Mouse (Mus musculus) frontal cortex, postnatal 14 days (tissue): ENCODE results near the gene Kidins220.

Experiments used
- DNase-seq, 2 experiments: peaks; one replicate each; pipeline ENCODE4 v3.0.0; 2022; ENCODE audit warnings: low spot score in 2 of 2

Gene Kidins220

DNA sequence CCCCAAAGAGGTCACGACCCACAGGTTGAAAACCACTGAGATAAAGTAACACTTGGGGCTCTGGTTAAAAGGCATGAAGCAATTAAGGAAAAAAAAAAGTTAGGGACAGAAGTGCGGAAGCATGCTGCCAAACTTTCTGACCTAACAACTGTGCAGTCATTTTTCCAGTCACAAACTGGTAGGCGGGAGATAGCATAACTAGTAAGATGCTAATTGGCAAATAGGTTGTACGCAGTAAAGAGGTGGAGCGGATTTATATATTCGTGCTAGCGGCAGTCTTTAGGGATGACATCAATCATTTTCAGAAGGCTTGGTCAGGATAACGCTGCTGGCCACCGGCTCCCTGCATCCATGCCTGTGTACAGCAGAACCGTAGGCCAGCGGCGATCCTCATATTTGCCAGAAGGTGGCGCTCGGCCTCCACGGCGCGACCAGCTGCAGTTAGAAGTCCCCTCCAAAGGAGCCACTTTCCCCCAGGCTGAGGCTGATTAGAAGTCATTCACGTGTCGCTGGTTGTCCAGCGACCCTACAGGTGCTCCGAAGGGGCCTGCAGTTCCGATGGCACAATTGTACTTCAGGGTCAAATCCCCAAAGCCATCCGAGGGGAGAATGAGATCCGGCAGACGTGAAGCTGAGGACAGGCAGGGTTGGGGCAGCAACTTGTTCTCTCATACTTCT lies 117.4 kb downstream of the Kidins220 start:
- peak; percentile 77 to 89 for DNase-seq

GRCm38 (mm10) chr12:25092751-25093211 lies 118.1 kb downstream of the Kidins220 start:
- DNase-seq: peak in 1 of 2 experiments; percentile 31

GRCm38 (mm10) chr12:25093241-25093774 lies 118.6 kb downstream of the Kidins220 start:
- DNase-seq: no peak

GRCm38 (mm10) chr12:25094621-25095521 lies 120.1 kb downstream of the Kidins220 start:
- DNase-seq: no peak

GRCm38 (mm10) chr12:25095538-25095937 lies 120.8 kb downstream of the Kidins220 start:
- peak in 1 of 2 experiments; percentile 57 for DNase-seq

- DNase-seq: peak; percentile 97
These were observed 121.4 kb downstream of the Kidins220 start for GRCm38 (mm10) chr12:25095974-25096639.

DNA sequence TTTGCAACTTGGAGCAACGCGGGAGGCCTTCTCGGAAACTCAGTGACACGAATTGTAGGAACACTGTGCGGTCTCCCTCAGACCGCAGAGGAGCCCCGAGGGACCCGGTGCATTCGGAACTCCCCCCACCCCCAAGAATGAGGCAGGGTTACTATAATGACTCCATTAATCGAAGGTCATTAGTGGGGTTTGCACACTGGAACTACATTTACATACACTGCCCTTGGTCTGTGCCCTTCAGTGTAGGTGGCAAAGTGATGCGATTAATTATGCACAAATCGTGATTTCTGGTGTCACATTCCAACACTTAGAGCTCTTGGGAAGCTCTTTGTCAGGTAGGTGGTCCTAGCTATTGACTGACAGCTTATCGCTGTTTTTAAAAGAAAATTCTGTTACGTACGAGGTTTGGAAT lies 121.9 kb downstream of the Kidins220 start:
- no peak for DNase-seq

- no peak for DNase-seq
These were observed 122.2 kb downstream of the Kidins220 start, which contains the start of gene Id2 for GRCm38 (mm10) chr12:25097052-25097209. Id2 (minus strand) TSS chr12:25097140.

- DNase-seq: peak in 1 of 2 experiments; percentile 41
These were observed 122.8 kb downstream of the Kidins220 start for GRCm38 (mm10) chr12:25097210-25098160.

DNA sequence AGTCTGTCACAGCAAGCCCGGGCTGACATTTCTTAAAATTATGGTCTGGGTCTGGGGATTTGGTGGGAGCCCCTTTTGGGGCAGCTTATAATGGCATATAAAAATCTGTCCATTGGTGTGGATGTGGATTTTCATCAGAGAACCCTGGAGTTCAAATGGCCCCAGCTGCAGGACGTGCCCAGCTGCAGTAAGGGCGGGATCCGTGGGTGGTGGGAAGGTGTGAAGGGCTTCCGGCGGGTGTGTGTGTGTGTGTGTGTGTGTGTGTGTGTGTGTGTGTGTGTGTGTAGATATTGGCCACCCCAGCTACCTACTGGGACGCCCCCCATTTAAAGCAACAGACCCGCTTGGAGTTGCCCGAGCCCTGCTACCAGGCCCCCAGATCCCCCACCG lies 123.4 kb downstream of the Kidins220 start:
- DNase-seq: no peak

DNA sequence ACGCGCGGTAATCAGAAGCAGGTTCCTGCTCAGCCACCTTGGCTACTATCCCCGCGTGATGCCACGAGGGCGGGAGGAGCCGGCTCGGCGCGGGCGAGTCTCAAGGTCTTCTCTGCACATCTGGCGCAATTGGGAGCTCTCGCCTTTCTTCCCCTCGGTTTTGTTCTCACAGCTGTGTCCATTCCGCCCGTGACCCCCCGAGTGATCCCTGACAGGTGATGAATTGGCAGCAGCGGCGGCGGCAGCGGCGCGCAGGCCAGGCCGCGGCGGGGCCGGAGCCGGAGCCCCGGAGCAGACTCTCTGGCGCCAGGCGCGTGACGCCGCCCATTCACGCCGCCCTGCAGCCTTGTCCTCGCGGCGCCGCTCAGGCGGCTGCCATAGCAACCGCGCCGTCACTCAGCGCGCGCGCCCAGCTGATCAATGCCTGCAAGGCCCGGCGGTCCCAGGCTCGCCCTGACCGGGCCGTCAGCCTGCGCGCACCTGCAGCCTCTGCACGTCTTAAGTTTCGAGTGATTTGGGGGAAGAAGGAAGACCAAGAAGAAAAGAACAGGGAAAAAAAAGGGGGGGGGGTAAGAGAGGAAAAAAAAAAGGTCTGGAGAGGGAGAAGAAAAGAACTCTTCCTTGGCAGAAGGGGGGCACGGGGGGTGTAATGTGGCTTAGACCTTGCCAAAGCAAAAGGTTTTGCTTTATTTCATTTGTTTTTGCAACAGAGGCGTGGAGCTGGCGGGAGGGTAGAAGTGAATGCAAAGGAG lies 124.0 kb downstream of the Kidins220 start:
- DNase-seq: peak; percentile 83 to 85

- DNase-seq: peak in 1 of 2 experiments; percentile 37
These were observed 124.5 kb downstream of the Kidins220 start for GRCm38 (mm10) chr12:25099313-25099562.

GRCm38 (mm10) chr12:25099563-25100408 lies 125.1 kb downstream of the Kidins220 start:
- DNase-seq: peak in 1 of 2 experiments; percentile 28

GRCm38 (mm10) chr12:25100411-25101217 lies 125.9 kb downstream of the Kidins220 start:
- DNase-seq: peak; percentile 33 to 55

- no peak for DNase-seq
These were observed 126.7 kb downstream of the Kidins220 start for GRCm38 (mm10) chr12:25101389-25101788.

GRCm38 (mm10) chr12:25103911-25104310 lies 129.2 kb downstream of the Kidins220 start:
- no peak for DNase-seq

GRCm38 (mm10) chr12:25104541-25104940 lies 129.8 kb downstream of the Kidins220 start:
- DNase-seq: no peak

DNA sequence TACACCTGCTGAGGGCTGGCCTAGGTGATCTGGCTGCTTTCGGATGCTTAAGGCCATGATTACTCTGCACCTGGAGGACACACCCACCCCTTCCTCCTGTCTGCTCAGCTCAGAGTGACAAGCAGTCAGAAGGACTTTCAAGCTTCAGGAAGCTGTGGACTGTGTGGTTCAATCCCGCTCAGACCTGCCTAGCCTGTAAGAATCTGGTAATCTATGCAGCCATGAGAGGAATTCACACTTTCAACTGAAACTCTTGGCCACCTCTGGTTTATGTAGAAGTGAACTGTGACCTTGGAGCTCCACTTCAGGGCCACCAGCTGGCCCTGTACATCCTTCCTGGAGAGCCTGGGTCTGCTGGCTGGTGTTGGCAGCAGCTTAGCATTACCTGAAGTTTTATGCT lies 134.1 kb downstream of the Kidins220 start:
- DNase-seq: no peak
